In the genomic region with DNA sequence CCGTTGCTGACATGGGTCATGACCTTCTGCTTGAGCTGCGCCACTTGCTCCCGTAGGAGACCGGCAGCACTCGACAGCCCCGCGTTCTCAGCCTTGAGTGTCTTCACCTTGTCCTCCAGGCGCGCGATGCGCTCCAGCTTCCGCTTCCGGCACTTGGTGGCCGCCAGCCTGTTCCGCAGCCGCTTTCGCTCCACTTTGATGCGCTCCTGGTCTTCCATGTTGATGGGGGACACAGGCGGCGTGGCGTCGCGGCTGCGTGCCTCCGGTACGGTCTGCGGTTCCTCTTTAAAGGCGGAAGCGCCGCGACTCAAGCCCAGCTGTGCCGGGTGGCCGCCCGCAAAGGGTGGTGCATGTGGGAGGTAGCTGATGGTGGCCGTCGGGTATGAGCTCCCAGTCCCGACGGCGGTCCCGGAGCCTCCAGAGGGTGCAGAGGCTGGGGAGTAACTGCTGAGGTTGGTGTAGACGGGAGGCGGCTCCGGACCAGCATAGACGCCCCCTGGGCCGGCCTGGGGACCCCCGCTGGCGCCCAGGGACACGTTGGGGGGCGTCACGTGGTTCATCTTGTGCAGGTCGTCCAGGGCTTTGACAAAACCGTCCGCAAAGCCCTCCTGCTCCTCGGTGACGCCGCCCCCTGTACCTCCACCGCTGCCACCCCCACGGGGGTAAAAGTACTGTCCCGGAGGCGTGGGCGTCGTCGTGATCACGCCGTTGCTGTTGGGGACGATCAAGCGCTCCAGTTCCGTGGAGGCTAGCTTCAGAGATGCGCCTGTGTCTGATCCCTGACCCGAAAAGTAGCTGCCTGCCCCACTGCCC, we compare ENCODE assay signal across 8 mouse cellular contexts. TPM values are rescaled to one million over a fixed set of nuclear protein-coding genes. Genes with fewer than 3 reads are reported as not detected.
DNase-seq lines count a peak whose midpoint lies in the region; ATAC-seq and TF ChIP-seq lines count a peak whose summit lies in the region.

No protein-coding gene starts in this region.

- ATAC-seq in CD4-positive, CD25-positive, alpha-beta regulatory T cell, adult 4 months, result peak; percentile 5
- ATAC-seq in forebrain, embryonic 11.5 days (replicated peaks; ENCODE audit: low FRiP score), result no peak
- no peak for ATAC-seq in lung, embryonic 16.5 days (ENCODE audit: low read depth)

- H3K27ac ChIP-seq in forebrain, embryonic 11.5 days (ENCODE audit: low read depth, low read length), result no peak overlapping the region
- peak overlapping the region; percentile 99 for H3K27ac ChIP-seq in layer of hippocampus, adult 2 months
- peak overlapping the region; percentile 96 for H3K27ac ChIP-seq in lung, embryonic 16.5 days (ENCODE audit: low read length)

- peak overlapping the region; percentile 40 for H3K4me3 ChIP-seq in forebrain, embryonic 11.5 days (ENCODE audit: low read depth, low read length)
- H3K4me3 ChIP-seq in layer of hippocampus, adult 2 months, result peak overlapping the region; percentile 85
- H3K4me3 ChIP-seq in lung, embryonic 16.5 days (ENCODE audit: low read length), result peak overlapping the region; percentile 70

- TF ChIP-seq CTCF in layer of hippocampus, adult 2 months (conservative IDR thresholded peaks at IDR 0.05), result no peak

- H3K27me3 ChIP-seq in forebrain, embryonic 11.5 days (ENCODE audit: control insufficient read depth, insufficient read depth, low read length), result peaks cover 40% of the 10 kb centered on the region
- no peaks in the 10 kb centered on the region for H3K27me3 ChIP-seq in lung, embryonic 16.5 days (ENCODE audit: control insufficient read depth, insufficient read depth, low read depth, low read length)

- peak; percentile 83 for DNase-seq in adrenal gland, postnatal 10 days
- peak; percentile 77 for DNase-seq in forebrain, embryonic 11.5 days (ENCODE audit: low spot score)
- DNase-seq in heart, postnatal 25 days (ENCODE audit: low spot score), result peak; percentile 50
- DNase-seq in layer of hippocampus, adult 2 months (ENCODE audit: low spot score in 2 of 2), result peak; percentile 58 to 65
- peak; percentile 56 for DNase-seq in retina, embryonic 14.5 days (ENCODE audit: low spot score)
- DNase-seq in urinary bladder, adult 2 months (ENCODE audit: low spot score), result peak; percentile 70

- intact Hi-C loops in heart, postnatal 25 days (cut with DNase I), result loop anchor here (5.0 kb wide), 2 partner anchors 315 to 455 kb away; a partner anchor contains a TSS

- H3K9me3 ChIP-seq in forebrain, embryonic 11.5 days (ENCODE audit: control insufficient read depth, low read length), result no peaks in the 10 kb centered on the region
- no peaks in the 10 kb centered on the region for H3K9me3 ChIP-seq in lung, embryonic 16.5 days (ENCODE audit: control insufficient read depth, low read length)

- 2% methylated on average over 69 of the region's 70 CpGs for WGBS in forebrain, embryonic 11.5 days
- WGBS in lung, embryonic 16.5 days, result under 1% methylated on average over 69 of the region's 70 CpGs

- peak overlapping the region; percentile 97 for H3K4me2 ChIP-seq in forebrain, embryonic 11.5 days (ENCODE audit: low read depth, low read length, severe bottlenecking)
- H3K4me2 ChIP-seq in lung, embryonic 16.5 days (ENCODE audit: low read depth, low read length), result peak overlapping the region; percentile 93

- H3K36me3 ChIP-seq in forebrain, embryonic 11.5 days (ENCODE audit: control insufficient read depth, insufficient read depth, low read length), result peaks cover 3% of the 10 kb centered on the region; the same call in 1 of the 2 replicates
- peaks cover 8% of the 10 kb centered on the region; the same call in 1 of the 2 replicates for H3K36me3 ChIP-seq in lung, embryonic 16.5 days (ENCODE audit: control insufficient read depth, insufficient read depth, low read length)

- H3K4me1 ChIP-seq in forebrain, embryonic 11.5 days (replicated peaks; ENCODE audit: control insufficient read depth, insufficient read depth, low read length), result peaks cover 32% of the 10 kb centered on the region
- H3K4me1 ChIP-seq in lung, embryonic 16.5 days (replicated peaks; ENCODE audit: control insufficient read depth, insufficient read depth, low read length), result peaks cover 70% of the 10 kb centered on the region

- peak overlapping the region; percentile 24; the same call in 1 of the 2 replicates for H3K9ac ChIP-seq in forebrain, embryonic 11.5 days (ENCODE audit: low read length)
- peak overlapping the region; percentile 75 for H3K9ac ChIP-seq in lung, embryonic 16.5 days (ENCODE audit: low read length)

RNA-seq across cellular contexts. Expression of a gene that starts 0.9 kb away (rescaled TPM):
- polyA plus RNA-seq in CD4-positive, CD25-positive, alpha-beta regulatory T cell, adult 4 months (2017; shearing (Covaris generic)), result 10 to 100 TPM; 18.9 to 29.4 TPM
- 100 to 1,000 TPM in 1 of 2 experiments, 10 to 100 TPM in 1; 28.7 to 134 TPM for total RNA-seq in adrenal gland, postnatal 10 days (2021)
- polyA plus RNA-seq in forebrain, embryonic 11.5 days (2014; fragmentation: Nextera tagmentation; extraction: Ambion mirVana), result 5.2 and 5.8 TPM in 2 replicates
- 10 to 100 TPM; 13.8 to 17.2 TPM for total RNA-seq in heart, postnatal 25 days (2021)
- 10 to 100 TPM; 57.7 to 63.0 TPM for total RNA-seq in layer of hippocampus, adult 2 months (2021)
- polyA plus RNA-seq in lung, embryonic 16.5 days (2015; fragmentation: Nextera tagmentation; extraction: Ambion mirVana), result 13.7 and 15.5 TPM in 2 replicates
- 97.4 and 121 TPM in 2 replicates for polyA plus RNA-seq in urinary bladder, adult 2 months (2012; rRNA removed)

RNA-seq across cellular contexts. Expression of a gene that starts 8.1 kb away (rescaled TPM):
- 100 to 1,000 TPM in 1 of 2 experiments, 10 to 100 TPM in 1; 78.9 to 109 TPM for polyA plus RNA-seq in CD4-positive, CD25-positive, alpha-beta regulatory T cell, adult 4 months (2017; shearing (Covaris generic))
- total RNA-seq in adrenal gland, postnatal 10 days (2021), result 10 to 100 TPM; 88.6 to 91.7 TPM
- polyA plus RNA-seq in forebrain, embryonic 11.5 days (2014; fragmentation: Nextera tagmentation; extraction: Ambion mirVana), result 128 and 147 TPM in 2 replicates
- 10 to 100 TPM; 45.2 to 48.2 TPM for total RNA-seq in heart, postnatal 25 days (2021)
- total RNA-seq in layer of hippocampus, adult 2 months (2021), result 10 to 100 TPM; 43.0 to 46.9 TPM
- 114 and 119 TPM in 2 replicates for polyA plus RNA-seq in lung, embryonic 16.5 days (2015; fragmentation: Nextera tagmentation; extraction: Ambion mirVana)
- polyA plus RNA-seq in urinary bladder, adult 2 months (2012; rRNA removed), result 49.4 and 49.5 TPM in 2 replicates

RNA-seq across cellular contexts. Expression of a gene that starts 8.3 kb away (rescaled TPM):
- 100 to 1,000 TPM; 213 to 298 TPM for polyA plus RNA-seq in CD4-positive, CD25-positive, alpha-beta regulatory T cell, adult 4 months (2017; shearing (Covaris generic))
- total RNA-seq in adrenal gland, postnatal 10 days (2021), result 100 to 1,000 TPM; 477 to 503 TPM
- polyA plus RNA-seq in forebrain, embryonic 11.5 days (2014; fragmentation: Nextera tagmentation; extraction: Ambion mirVana), result 1,226 and 1,312 TPM in 2 replicates
- total RNA-seq in heart, postnatal 25 days (2021), result 100 to 1,000 TPM; 650 to 659 TPM
- 100 to 1,000 TPM; 323 to 345 TPM for total RNA-seq in layer of hippocampus, adult 2 months (2021)
- polyA plus RNA-seq in lung, embryonic 16.5 days (2015; fragmentation: Nextera tagmentation; extraction: Ambion mirVana), result 644 and 691 TPM in 2 replicates
- 215 and 231 TPM in 2 replicates for polyA plus RNA-seq in urinary bladder, adult 2 months (2012; rRNA removed)

RNA-seq across cellular contexts. Expression of a gene that starts 8.4 kb away (rescaled TPM):
- polyA plus RNA-seq in CD4-positive, CD25-positive, alpha-beta regulatory T cell, adult 4 months (2017; shearing (Covaris generic)), result not detected
- 1 to 10 TPM in 1 of 2 experiments, not detected in 1; 1.1 TPM for total RNA-seq in adrenal gland, postnatal 10 days (2021)
- not detected in 2 replicates for polyA plus RNA-seq in forebrain, embryonic 11.5 days (2014; fragmentation: Nextera tagmentation; extraction: Ambion mirVana)
- total RNA-seq in heart, postnatal 25 days (2021), result not detected
- not detected for total RNA-seq in layer of hippocampus, adult 2 months (2021)
- not detected in 2 replicates for polyA plus RNA-seq in lung, embryonic 16.5 days (2015; fragmentation: Nextera tagmentation; extraction: Ambion mirVana)
- not detected in 2 replicates for polyA plus RNA-seq in urinary bladder, adult 2 months (2012; rRNA removed)

RNA-seq across cellular contexts. Expression of a gene that starts 12.8 kb away (rescaled TPM):
- 1 to 10 TPM; 4.2 to 5.6 TPM for polyA plus RNA-seq in CD4-positive, CD25-positive, alpha-beta regulatory T cell, adult 4 months (2017; shearing (Covaris generic))
- total RNA-seq in adrenal gland, postnatal 10 days (2021), result 1 to 10 TPM; 6.5 to 6.6 TPM
- 14.8 and 15.5 TPM in 2 replicates for polyA plus RNA-seq in forebrain, embryonic 11.5 days (2014; fragmentation: Nextera tagmentation; extraction: Ambion mirVana)
- 1 to 10 TPM; 2.0 to 2.1 TPM for total RNA-seq in heart, postnatal 25 days (2021)
- total RNA-seq in layer of hippocampus, adult 2 months (2021), result 1 to 10 TPM; 9.2 to 10.0 TPM
- 24.2 and 27.2 TPM in 2 replicates for polyA plus RNA-seq in lung, embryonic 16.5 days (2015; fragmentation: Nextera tagmentation; extraction: Ambion mirVana)
- polyA plus RNA-seq in urinary bladder, adult 2 months (2012; rRNA removed), result 26.9 and 28.5 TPM in 2 replicates
